Mouse (Mus musculus): ENCODE measurements around the gene C4b. TPM values are rescaled to one million over a fixed set of nuclear protein-coding genes. Genes with fewer than 3 reads are reported as not detected.
A peak's percentile ranks its signal among the peaks of the same experiment; 100 is the strongest.
"Not testable (repeated sequence)": the region's sequence is repeated elsewhere in the genome, so short reads cannot be mapped to it uniquely, and the experiment has no call there.

C4b gene
- polyA plus RNA-seq, 1 experiment from 2014 or later = not detected

DNA sequence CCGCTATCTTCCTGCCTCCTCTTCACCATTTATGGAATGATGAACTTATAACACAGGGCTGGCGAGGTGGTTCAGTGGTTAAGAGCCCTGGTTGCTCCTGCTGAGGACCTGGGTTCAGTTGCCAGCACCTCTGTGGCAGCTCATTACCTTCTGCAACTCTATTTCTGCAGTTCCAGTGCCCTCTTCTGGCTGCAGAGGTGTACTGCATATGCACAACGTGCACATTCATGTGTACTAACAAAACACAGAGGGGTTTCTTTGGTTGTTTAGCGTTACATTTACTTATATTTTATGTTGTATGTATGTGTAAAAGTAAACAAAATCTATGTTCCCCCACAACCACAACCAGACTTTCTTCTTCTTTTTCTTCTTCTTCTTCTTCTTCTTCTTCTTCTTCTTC is 20.6 kb downstream of the C4b start:
- H3K4me3 ChIP-seq = no peak overlapping the region
- no peaks in the 10 kb centered on the region for H3K4me1 ChIP-seq
- no peak for DNase-seq (ENCODE audit: extremely low spot score, low spot score)
- H3K27ac ChIP-seq = no peak overlapping the region
- WGBS = 88% methylated on average over 4 of the region's 4 CpGs
- H3K36me3 ChIP-seq (replicated peaks) = no peaks in the 10 kb centered on the region
- H3K9me3 ChIP-seq = peaks cover 7% of the 10 kb centered on the region
- no peaks in the 10 kb centered on the region for H3K27me3 ChIP-seq (ENCODE audit: poor library complexity, severe bottlenecking)

DNA sequence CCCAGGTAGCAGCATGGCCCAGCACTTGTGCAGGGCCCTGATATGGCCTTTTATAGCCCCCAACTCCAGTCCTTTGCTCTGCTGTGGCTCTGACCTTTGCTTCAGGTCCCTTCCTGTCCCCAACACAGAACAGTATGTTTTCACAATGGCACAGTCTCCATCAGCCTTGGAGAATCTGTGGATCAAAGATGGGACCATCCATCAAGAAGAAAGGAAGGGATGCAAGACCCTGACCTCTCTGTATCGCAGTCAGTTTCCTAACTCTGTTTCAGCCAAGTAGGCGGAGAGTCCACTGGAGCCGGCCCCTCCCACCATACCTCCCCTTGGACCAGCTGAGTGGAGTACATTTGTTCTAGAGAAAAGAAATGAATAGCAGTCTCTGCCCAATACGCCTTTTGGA is 21.4 kb downstream of the C4b start:
- H3K4me3 ChIP-seq; H3K27ac ChIP-seq; H3K9me3 ChIP-seq; H3K36me3 ChIP-seq (replicated peaks); H3K27me3 ChIP-seq (ENCODE audit: poor library complexity, severe bottlenecking); DNase-seq (ENCODE audit: extremely low spot score, low spot score); H3K4me1 ChIP-seq: not testable (repeated sequence)
- 93% methylated on average over 4 of the region's 4 CpGs for WGBS

DNA sequence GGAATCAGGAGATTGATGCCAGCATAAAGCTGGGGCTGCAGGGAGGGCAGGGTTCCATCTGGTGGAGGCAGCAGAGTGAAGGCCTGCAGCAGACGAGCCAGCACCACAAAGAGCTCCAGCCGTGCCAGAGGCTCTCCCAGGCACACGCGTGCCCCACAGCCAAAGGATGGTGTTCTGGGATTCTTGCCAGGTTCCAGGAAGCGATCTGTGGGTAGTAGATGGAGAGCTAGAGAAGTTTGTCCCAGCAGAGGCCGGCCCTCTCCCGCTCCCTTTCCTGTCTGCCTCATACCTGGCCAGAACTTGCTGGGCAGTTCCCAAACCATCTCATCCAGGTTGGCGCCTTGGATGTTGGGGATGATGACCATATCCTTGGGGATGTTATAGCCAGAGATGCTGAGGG is 23.8 kb downstream of the C4b start:
- H3K4me3 ChIP-seq; H3K4me1 ChIP-seq; H3K27ac ChIP-seq; H3K36me3 ChIP-seq (replicated peaks); H3K27me3 ChIP-seq (ENCODE audit: poor library complexity, severe bottlenecking); H3K9me3 ChIP-seq; DNase-seq (ENCODE audit: extremely low spot score, low spot score): not testable (repeated sequence)
- 85% methylated on average over 8 of the region's 8 CpGs for WGBS

DNA sequence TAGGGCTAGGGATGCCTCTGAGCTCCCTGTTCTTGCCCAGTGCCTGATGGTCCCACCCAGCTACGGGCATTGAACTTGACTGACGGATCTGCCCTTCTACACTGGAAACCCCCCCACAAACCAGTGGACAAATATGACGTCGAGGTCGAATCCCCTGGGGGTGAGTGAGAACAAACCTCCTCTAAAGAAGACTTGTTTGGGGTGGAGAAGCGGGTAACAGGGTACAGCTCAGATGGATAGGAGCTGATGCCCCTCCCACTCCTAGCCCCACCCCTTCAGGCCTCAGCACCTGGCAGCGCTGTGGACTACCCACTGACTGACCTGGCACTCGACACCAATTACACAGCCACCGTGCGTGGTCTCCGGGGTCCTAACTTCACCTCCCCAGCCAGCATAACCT is 26.3 kb downstream of the C4b start:
- WGBS = 82% methylated on average over 11 of the region's 11 CpGs

DNA sequence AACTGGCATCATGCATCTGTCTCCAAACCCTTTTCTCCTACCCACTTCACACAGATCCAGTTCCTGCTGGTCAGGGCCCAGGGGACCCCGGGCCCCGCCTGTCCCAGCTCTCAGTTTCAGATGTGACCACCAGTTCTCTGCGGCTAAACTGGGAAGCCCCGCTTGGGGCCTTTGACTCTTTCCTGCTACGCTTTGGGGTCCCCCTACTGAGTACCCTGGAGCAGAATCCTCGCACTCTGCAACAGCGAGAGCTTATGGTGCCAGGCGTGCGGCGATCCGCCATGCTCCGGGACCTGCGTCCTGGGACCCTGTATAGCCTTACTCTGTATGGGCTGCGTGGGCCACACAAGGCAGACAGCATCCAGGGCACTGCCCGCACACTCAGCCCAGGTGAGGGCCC is 27.4 kb downstream of the C4b start:
- H3K36me3 ChIP-seq (replicated peaks) = no peaks in the 10 kb centered on the region
- no peak overlapping the region for H3K4me3 ChIP-seq
- no peaks in the 10 kb centered on the region for H3K9me3 ChIP-seq
- H3K4me1 ChIP-seq = no peaks in the 10 kb centered on the region
- no peaks in the 10 kb centered on the region for H3K27me3 ChIP-seq (ENCODE audit: poor library complexity, severe bottlenecking)
- H3K27ac ChIP-seq = no peak overlapping the region
- DNase-seq (ENCODE audit: extremely low spot score, low spot score) = no peak
- 92% methylated on average over 15 of the region's 15 CpGs for WGBS

More for the DNA sequence above, 26.3 kb downstream of the C4b start:
- Histone ChIP-seq H3K9me3 (no peaks in the 10 kb centered on the region), H3K27me3 (ENCODE audit: poor library complexity, severe bottlenecking) (no peaks in the 10 kb centered on the region), H3K4me1 (no peaks in the 10 kb centered on the region), H3K27ac (no peak overlapping the region), H3K36me3 (replicated peaks) (no peaks in the 10 kb centered on the region), H3K4me3 (no peak overlapping the region)
- DNase-seq (ENCODE audit: extremely low spot score, low spot score) = no peak

DNA sequence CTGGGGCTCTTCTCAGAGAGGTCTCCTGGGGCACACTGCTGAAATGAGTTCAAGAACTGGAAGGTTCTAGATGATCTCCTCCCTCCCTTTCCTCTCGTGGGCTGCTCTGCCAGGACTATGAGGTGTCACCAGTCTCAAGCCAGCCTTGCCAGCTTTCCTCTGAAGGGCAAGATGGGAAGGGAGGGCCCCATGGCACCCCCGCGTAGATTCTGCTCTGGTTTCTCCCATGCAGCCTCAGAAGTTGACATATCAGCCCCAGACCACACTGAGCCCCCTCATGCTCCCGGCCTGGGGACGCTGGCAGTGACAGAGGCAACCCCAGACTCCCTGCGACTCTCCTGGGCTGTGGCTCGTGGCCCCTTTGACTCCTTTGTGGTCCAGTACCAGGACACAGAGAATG is 28.2 kb downstream of the C4b start:
- not testable (repeated sequence) for H3K27ac ChIP-seq; H3K4me1 ChIP-seq; DNase-seq (ENCODE audit: extremely low spot score, low spot score); H3K36me3 ChIP-seq (replicated peaks); H3K9me3 ChIP-seq; H3K4me3 ChIP-seq; H3K27me3 ChIP-seq (ENCODE audit: poor library complexity, severe bottlenecking)
- 84% methylated on average over 6 of the region's 7 CpGs for WGBS

DNA sequence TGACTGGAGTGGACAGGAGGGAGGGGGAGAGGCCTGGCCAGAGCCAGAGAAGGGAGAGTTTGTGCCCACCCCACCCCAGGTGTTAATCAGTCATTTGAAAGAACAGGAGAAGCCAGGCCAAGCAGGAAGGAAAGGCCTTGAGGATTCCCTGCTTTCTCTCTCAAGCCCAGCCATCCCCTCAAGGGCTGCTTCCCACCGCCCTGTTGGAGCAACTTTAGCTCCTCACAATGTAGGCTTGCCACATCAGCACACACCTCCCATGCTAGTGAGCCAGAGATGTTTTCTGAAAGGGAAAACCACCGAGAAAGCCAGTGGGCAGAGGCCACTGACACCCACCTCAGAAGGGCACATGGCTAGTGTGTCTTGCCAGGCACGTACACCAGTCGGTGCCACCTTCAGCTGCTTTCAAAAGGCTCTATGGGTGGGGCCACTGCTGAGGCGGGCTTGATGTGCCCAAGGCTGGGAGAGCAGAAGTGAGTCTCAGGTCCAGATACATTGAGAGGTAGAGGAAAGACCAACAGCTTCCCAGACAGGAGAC is 28.7 kb downstream of the C4b start:
- H3K27ac ChIP-seq; DNase-seq (ENCODE audit: extremely low spot score, low spot score); H3K36me3 ChIP-seq (replicated peaks); H3K9me3 ChIP-seq; H3K4me1 ChIP-seq; H3K4me3 ChIP-seq; H3K27me3 ChIP-seq (ENCODE audit: poor library complexity, severe bottlenecking): not testable (repeated sequence)
- WGBS = 83% methylated on average over 5 of the region's 5 CpGs

DNA sequence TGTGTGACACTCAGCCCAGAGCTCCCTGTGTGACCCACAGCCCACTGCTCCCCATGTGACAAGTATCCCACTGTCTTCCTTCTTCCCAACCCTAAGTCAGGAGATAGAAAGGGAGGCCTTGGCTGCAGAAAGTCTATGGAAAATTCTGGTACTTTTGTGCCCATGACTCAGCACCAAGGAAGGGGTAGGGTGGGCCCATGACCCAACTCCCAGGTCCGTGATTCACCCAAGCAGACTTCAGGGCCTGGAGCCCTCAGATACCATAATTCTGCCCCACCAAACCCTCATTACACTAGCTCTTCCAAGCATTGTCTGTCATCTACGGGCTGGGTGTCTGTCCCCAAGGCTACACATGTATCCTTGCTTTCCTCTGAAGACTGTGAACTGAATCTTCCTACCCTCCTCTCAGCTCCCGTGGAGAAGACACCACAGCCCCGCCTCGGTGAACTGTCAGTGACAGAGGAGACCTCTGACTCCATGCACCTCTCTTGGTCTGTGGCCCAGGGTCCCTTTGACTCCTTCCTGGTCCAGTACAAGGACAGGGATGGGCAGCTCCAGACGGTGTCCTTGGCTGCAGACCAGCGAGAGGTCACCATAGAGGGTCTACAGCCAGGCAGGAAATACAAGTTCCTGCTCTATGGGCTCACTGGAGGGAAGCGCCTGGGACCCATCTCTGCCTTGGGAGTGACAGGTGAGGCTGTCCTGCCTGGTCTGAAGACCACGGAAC is 29.3 kb downstream of the C4b start:
- H3K36me3 ChIP-seq (replicated peaks); H3K4me3 ChIP-seq; H3K27me3 ChIP-seq (ENCODE audit: poor library complexity, severe bottlenecking); H3K4me1 ChIP-seq; H3K9me3 ChIP-seq; DNase-seq (ENCODE audit: extremely low spot score, low spot score); H3K27ac ChIP-seq: not testable (repeated sequence)
- WGBS = 83% methylated on average over 9 of the region's 9 CpGs

DNA sequence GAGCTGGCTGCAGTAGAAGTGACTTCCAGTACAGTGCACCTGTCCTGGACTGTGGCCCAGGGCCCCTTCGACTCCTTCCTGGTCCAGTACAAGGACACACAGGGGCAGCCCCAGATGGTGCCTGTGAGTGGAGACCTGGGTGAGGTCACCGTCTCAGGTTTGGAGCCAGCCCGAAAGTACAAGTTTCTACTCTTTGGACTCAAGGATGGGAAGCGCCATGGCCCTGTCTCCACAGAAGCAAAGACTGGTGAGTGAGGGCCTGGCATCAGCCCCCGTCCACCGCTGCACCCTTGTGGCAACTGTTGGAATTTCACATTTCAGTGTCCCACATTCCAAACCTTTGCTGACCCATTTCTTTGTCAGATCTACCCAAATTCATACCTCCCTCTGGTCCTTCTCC is 30.7 kb downstream of the C4b start:
- no peaks in the 10 kb centered on the region for H3K4me1 ChIP-seq
- no peaks in the 10 kb centered on the region for H3K27me3 ChIP-seq (ENCODE audit: poor library complexity, severe bottlenecking)
- 49% methylated on average over 6 of the region's 6 CpGs for WGBS
- no peak overlapping the region for H3K4me3 ChIP-seq
- DNase-seq (ENCODE audit: extremely low spot score, low spot score) = peak; percentile 20
- no peaks in the 10 kb centered on the region for H3K36me3 ChIP-seq (replicated peaks)
- H3K9me3 ChIP-seq = no peaks in the 10 kb centered on the region
- no peak overlapping the region for H3K27ac ChIP-seq

DNA sequence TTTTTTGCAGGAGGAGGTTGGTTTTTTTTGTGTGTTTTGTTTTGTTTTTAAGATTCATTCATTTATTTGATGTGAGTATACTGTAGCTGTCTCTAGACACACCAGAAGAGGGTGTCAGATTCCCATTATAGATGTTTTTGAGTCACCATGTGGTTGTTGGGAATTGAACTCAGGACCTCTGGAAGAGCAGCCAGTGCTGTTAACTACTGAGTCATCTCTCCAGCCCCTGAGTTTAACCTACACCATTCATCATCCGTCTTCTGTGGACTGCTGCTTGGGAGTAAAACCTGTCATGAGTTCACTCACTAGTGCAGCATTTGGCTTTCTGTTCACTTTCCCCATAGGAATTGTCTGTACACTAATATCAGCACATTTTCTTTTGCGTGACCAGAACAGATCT is 37.2 kb downstream of the C4b start:
- WGBS = 82% methylated on average over 2 of the region's 2 CpGs
- H3K27me3 ChIP-seq (ENCODE audit: poor library complexity, severe bottlenecking); DNase-seq (ENCODE audit: extremely low spot score, low spot score); H3K4me1 ChIP-seq; H3K4me3 ChIP-seq; H3K9me3 ChIP-seq; H3K36me3 ChIP-seq (replicated peaks); H3K27ac ChIP-seq: not testable (repeated sequence)

DNA sequence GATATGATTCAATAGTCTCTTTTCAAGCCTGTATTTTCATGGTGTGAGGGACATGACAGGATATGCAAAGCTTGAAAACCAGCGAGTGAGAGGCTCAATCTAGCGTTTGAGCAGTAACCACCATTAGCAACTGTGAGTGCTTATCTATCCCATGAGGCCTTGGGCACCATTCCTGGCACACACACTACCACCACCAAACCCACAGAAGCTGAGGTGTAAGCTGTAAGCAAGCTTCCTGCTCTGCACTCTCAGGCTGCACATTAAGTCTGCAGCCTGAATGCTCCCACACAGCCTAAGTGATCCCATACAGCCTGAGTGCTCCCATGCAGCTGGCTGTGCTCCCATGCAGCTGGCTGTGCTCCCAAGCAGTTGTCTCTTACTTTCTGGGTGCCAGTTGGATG is 43.0 kb downstream of the C4b start:
- DNase-seq (ENCODE audit: extremely low spot score, low spot score) = no peak
- 85% methylated on average over 2 of the region's 2 CpGs for WGBS
- H3K9me3 ChIP-seq = no peaks in the 10 kb centered on the region
- no peak overlapping the region for H3K4me3 ChIP-seq
- peaks cover 10% of the 10 kb centered on the region; the same call in 1 of the 2 replicates for H3K4me1 ChIP-seq
- H3K27me3 ChIP-seq (ENCODE audit: poor library complexity, severe bottlenecking) = no peaks in the 10 kb centered on the region
- no peak overlapping the region for H3K27ac ChIP-seq
- H3K36me3 ChIP-seq (replicated peaks) = no peaks in the 10 kb centered on the region

DNA sequence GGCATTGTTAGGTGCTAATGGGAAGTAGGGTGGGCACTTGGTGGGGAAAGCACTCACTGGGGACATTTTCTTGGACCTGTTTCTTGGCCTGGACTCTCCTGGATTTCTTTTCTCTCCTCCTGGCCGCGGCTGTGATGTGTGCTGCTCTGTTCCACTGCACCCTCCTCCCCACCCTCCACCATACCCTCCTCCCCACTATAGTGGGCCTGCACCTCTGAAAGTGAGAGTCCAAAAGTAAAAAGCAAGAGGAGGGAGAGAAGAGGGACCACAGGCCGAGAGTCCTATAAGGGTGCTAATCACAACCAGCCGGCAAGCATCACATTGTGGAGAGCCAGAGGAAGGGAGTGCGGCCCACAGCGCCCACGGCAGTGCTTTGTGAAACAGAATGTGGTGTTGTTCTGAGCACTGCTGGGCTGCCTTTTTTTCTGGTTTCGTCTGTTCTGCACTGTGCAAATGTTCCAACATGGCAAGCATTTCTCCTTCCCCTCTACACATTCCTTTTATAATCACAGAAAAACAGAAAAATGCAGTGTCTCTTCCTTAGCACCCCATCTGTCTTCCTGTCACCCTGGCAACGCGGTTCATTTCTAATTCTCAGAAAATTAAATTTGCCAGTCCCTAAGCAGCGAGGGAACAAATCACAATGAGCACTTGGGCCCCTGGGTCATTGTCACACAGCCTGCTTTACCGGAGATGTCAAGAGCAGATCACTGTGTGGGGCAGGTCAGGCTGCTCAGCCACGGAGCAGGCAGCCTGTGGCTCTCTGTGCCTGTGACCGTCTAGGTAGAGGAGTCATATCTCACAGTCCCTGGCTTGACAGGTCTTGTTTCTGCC is 43.9 kb downstream of the C4b start:
- peaks cover 10% of the 10 kb centered on the region; the same call in 1 of the 2 replicates for H3K4me1 ChIP-seq
- H3K36me3 ChIP-seq (replicated peaks) = no peaks in the 10 kb centered on the region
- H3K4me3 ChIP-seq = no peak overlapping the region
- no peak for DNase-seq (ENCODE audit: extremely low spot score, low spot score)
- no peaks in the 10 kb centered on the region for H3K9me3 ChIP-seq
- WGBS = 65% methylated on average over 14 of the region's 14 CpGs
- H3K27ac ChIP-seq = no peak overlapping the region
- no peaks in the 10 kb centered on the region for H3K27me3 ChIP-seq (ENCODE audit: poor library complexity, severe bottlenecking)

DNA sequence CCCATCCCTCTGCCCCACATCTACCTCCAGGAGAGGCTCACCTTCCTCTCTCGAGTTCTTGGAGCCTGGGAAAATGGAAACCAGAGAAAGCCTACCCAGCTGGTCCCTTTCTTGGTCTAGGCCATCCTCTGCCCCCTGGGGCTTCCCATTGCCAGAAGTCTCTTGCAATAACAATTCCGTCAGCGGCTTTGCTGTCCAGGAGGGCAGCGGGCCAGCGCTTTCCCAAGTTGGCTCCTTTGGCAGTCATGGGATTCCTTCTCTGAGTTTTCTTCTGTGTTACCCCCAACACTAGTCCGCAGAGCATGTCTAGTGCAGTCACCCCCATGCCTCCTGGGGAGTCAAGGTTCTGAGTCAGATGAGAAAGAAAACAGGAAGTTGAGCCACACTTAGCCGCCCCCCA is 50.8 kb downstream of the C4b start:
- no peak overlapping the region for H3K4me3 ChIP-seq
- H3K36me3 ChIP-seq (replicated peaks) = no peaks in the 10 kb centered on the region
- H3K27me3 ChIP-seq (ENCODE audit: poor library complexity, severe bottlenecking) = no peaks in the 10 kb centered on the region
- H3K4me1 ChIP-seq = 0 out of 2 replicates have a peak, but pooled peaks cover 4% of the 10 kb centered on the region
- H3K9me3 ChIP-seq = no peaks in the 10 kb centered on the region; the same call in 1 of the 2 replicates
- DNase-seq (ENCODE audit: extremely low spot score, low spot score) = no peak
- WGBS = 65% methylated on average over 7 of the region's 7 CpGs
- no peak overlapping the region for H3K27ac ChIP-seq
